Mouse (Mus musculus): ENCODE measurements at regions not wholly inside any gene's neighbourhood (a gene's known extent, or its start where the extent isn't known, plus 50 kb on each side); places are given as distances from the start of the nearest gene placed in this dataset.
A peak's percentile ranks its signal among the peaks of the same experiment; 100 is the strongest.

GRCm38 (mm10) chr3:65464769-65465168 lies 63.4 kb upstream of the Tiparp start:
- no peaks in the 10 kb centered on the region for H3K36me3 ChIP-seq (ENCODE audit: control insufficient read depth, insufficient read depth)
- H3K27me3 ChIP-seq (replicated peaks; ENCODE audit: control insufficient read depth, insufficient read depth, low read length), result no peaks in the 10 kb centered on the region
- H3K9me3 ChIP-seq (ENCODE audit: control insufficient read depth), result no peaks in the 10 kb centered on the region
- ATAC-seq, result no peak
- no peak for TF ChIP-seq CTCF (IDR thresholded peaks at IDR 0.05; ENCODE audit: low read depth)
- no peak overlapping the region for H3K4me2 ChIP-seq (replicated peaks; ENCODE audit: low read depth)
- no peak overlapping the region for H3K27ac ChIP-seq (ENCODE audit: low read depth, low read length)
- H3K9ac ChIP-seq (ENCODE audit: low read depth, low read length), result no peak overlapping the region
- H3K4me1 ChIP-seq (replicated peaks; ENCODE audit: control insufficient read depth, insufficient read depth, low read length), result no peaks in the 10 kb centered on the region
- 64% methylated on average over 5 of the region's 5 CpGs for WGBS
- H3K4me3 ChIP-seq (ENCODE audit: low read depth, low read length), result no peak overlapping the region

DNA sequence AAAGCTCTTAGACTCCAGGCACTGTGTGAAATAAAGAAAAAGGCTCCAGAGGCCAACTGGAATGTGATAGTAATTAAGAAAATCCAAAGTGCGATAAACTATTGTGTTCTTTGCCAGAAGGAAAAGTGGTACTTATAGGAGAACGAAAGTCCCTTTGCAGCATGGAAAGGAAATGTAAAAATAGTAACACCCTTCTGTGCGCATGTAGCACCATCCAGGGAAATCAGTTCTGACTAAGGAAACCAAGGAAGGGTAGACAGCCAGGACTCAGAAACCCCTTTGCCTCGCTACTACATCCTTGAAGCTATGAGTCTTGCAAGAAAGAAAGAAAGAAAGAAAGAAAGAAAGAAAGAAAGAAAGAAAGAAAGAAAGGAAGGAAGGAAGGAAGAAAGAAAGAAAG lies 67.3 kb upstream of the Tiparp start:
- Histone ChIP-seq H3K36me3 (ENCODE audit: control insufficient read depth, insufficient read depth) (no peaks in the 10 kb centered on the region), H3K4me2 (replicated peaks; ENCODE audit: low read depth) (no peak overlapping the region), H3K27ac (ENCODE audit: low read depth, low read length) (no peak overlapping the region), H3K4me1 (replicated peaks; ENCODE audit: control insufficient read depth, insufficient read depth, low read length) (no peaks in the 10 kb centered on the region), H3K27me3 (replicated peaks; ENCODE audit: control insufficient read depth, insufficient read depth, low read length) (no peaks in the 10 kb centered on the region), H3K4me3 (ENCODE audit: low read depth, low read length) (no peak overlapping the region), H3K9ac (ENCODE audit: low read depth, low read length) (no peak overlapping the region), H3K9me3 (ENCODE audit: control insufficient read depth) (no peaks in the 10 kb centered on the region)
- ATAC-seq, result no peak
- no peak for TF ChIP-seq CTCF (IDR thresholded peaks at IDR 0.05; ENCODE audit: low read depth)
- 58% methylated on average over 4 of the region's 4 CpGs for WGBS

GRCm38 (mm10) chr3:65459702-65460101 lies 67.3 kb upstream of the Ssr3 start:
- H3K4me1 ChIP-seq (replicated peaks; ENCODE audit: control insufficient read depth, insufficient read depth, low read length), result no peaks in the 10 kb centered on the region
- 63% methylated on average over 5 of the region's 5 CpGs for WGBS
- no peak overlapping the region for H3K4me2 ChIP-seq (replicated peaks; ENCODE audit: low read depth)
- no peak overlapping the region for H3K27ac ChIP-seq (ENCODE audit: low read depth, low read length)
- H3K9me3 ChIP-seq (ENCODE audit: control insufficient read depth), result no peaks in the 10 kb centered on the region
- no peak overlapping the region for H3K4me3 ChIP-seq (ENCODE audit: low read depth, low read length)
- no peak for TF ChIP-seq CTCF (IDR thresholded peaks at IDR 0.05; ENCODE audit: low read depth)
- H3K9ac ChIP-seq (ENCODE audit: low read depth, low read length), result no peak overlapping the region
- H3K27me3 ChIP-seq (replicated peaks; ENCODE audit: control insufficient read depth, insufficient read depth, low read length), result no peaks in the 10 kb centered on the region
- no peaks in the 10 kb centered on the region; the same call in 1 of the 2 replicates for H3K36me3 ChIP-seq (ENCODE audit: control insufficient read depth, insufficient read depth)
- no peak for ATAC-seq

DNA sequence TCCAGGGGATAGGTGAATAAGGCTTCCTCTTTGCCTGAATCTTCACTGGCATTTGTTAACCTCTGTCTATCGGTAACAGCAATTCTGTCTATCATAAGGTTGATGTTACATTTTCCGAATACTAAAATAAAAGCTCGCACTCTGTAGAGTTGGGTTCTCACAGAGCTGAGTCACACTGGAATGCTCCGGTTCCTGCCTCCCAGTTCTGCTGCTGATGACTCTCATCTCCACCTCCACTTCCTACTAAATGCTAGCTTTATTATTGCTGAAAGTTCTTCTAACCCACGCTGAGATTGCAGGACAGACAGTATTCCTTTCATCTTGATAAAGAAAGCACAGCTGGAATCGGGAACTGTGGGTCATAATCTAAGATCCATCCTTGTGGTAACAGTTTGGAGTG lies 65.5 kb upstream of the Ssr3 start:
- no peaks in the 10 kb centered on the region for H3K27me3 ChIP-seq (replicated peaks; ENCODE audit: control insufficient read depth, insufficient read depth, low read length)
- H3K9me3 ChIP-seq (ENCODE audit: control insufficient read depth), result no peaks in the 10 kb centered on the region; the same call in 1 of the 2 replicates
- no peak overlapping the region for H3K27ac ChIP-seq (ENCODE audit: low read depth, low read length)
- no peaks in the 10 kb centered on the region; the same call in 1 of the 2 replicates for H3K36me3 ChIP-seq (ENCODE audit: control insufficient read depth, insufficient read depth)
- no peak for ATAC-seq
- TF ChIP-seq CTCF (IDR thresholded peaks at IDR 0.05; ENCODE audit: low read depth), result no peak
- H3K9ac ChIP-seq (ENCODE audit: low read depth, low read length), result no peak overlapping the region
- WGBS, result 75% methylated on average over 6 of the region's 6 CpGs
- no peak overlapping the region for H3K4me3 ChIP-seq (ENCODE audit: low read depth, low read length)
- no peak overlapping the region for H3K4me2 ChIP-seq (replicated peaks; ENCODE audit: low read depth)
- no peaks in the 10 kb centered on the region for H3K4me1 ChIP-seq (replicated peaks; ENCODE audit: control insufficient read depth, insufficient read depth, low read length)

DNA sequence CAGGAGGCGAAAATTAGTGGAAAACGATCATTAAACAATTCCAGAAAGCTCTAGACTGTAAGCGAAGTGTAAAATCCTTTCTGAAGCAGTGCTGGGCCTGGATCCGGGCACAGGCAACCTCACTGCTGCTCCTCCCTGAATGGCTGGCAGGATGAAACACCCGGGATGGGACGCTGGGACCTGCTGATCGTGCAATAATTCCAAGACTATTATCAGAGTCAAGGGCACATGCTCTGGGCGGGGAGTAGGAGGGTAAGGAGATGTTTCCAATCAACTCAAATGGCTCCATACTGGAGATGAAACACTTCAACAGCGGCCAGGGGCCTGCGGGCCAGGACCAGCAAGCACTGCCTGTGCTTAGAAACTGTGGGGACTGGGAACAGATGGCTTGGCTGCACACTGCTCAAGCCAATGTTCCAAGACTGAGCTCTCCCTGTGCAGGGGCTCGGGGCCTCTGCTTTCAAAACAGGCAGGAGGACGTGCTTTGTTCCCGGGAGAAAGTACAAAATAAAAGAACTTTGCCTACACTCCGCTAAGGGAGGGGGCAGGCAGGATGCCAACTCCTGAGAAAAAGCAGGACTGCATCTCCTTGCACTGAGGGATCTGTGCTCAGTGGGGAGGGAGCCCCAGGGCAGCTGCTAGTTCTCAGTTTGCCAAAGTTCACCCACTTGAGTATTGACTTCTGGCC lies 63.3 kb upstream of the Ssr3 start:
- WGBS, result 43% methylated on average over 14 of the region's 14 CpGs
- peak overlapping the region; percentile 9; the same call in 1 of the 2 replicates for H3K4me2 ChIP-seq (replicated peaks; ENCODE audit: low read depth)
- no peaks in the 10 kb centered on the region; the same call in 1 of the 2 replicates for H3K36me3 ChIP-seq (ENCODE audit: control insufficient read depth, insufficient read depth)
- H3K27ac ChIP-seq (ENCODE audit: low read depth, low read length), result peak overlapping the region; percentile 50
- no peak for TF ChIP-seq CTCF (IDR thresholded peaks at IDR 0.05; ENCODE audit: low read depth)
- no peaks in the 10 kb centered on the region for H3K27me3 ChIP-seq (replicated peaks; ENCODE audit: control insufficient read depth, insufficient read depth, low read length)
- ATAC-seq, result peak; percentile 63
- no peaks in the 10 kb centered on the region for H3K4me1 ChIP-seq (replicated peaks; ENCODE audit: control insufficient read depth, insufficient read depth, low read length)
- no peaks in the 10 kb centered on the region; the same call in 1 of the 2 replicates for H3K9me3 ChIP-seq (ENCODE audit: control insufficient read depth)
- no peak overlapping the region for H3K4me3 ChIP-seq (ENCODE audit: low read depth, low read length)
- no peak overlapping the region for H3K9ac ChIP-seq (ENCODE audit: low read depth, low read length)

GRCm38 (mm10) chr3:65454301-65454700 lies 61.9 kb upstream of the Ssr3 start:
- Histone ChIP-seq H3K9me3 (ENCODE audit: control insufficient read depth) (no peaks in the 10 kb centered on the region; the same call in 1 of the 2 replicates), H3K27me3 (replicated peaks; ENCODE audit: control insufficient read depth, insufficient read depth, low read length) (no peaks in the 10 kb centered on the region), H3K4me3 (ENCODE audit: low read depth, low read length) (no peak overlapping the region), H3K27ac (ENCODE audit: low read depth, low read length) (no peak overlapping the region), H3K36me3 (ENCODE audit: control insufficient read depth, insufficient read depth) (no peaks in the 10 kb centered on the region; the same call in 1 of the 2 replicates), H3K9ac (ENCODE audit: low read depth, low read length) (no peak overlapping the region), H3K4me1 (replicated peaks; ENCODE audit: control insufficient read depth, insufficient read depth, low read length) (no peaks in the 10 kb centered on the region), H3K4me2 (replicated peaks; ENCODE audit: low read depth) (no peak overlapping the region)
- TF ChIP-seq CTCF (IDR thresholded peaks at IDR 0.05; ENCODE audit: low read depth), result no peak
- WGBS, result 91% methylated on average over 7 of the region's 7 CpGs
- ATAC-seq, result no peak
